Mouse (Mus musculus) C2C12 (cell line): Measurements from ENCODE around the gene Dusp19. TPM values are rescaled to one million over a fixed set of nuclear protein-coding genes. Genes with fewer than 3 reads are reported as not detected.
A peak's percentile ranks its signal among the peaks of the same experiment; 100 is the strongest.

Experiments
- H3K27me3 ChIP-seq: one replicate; pipeline ENCODE4 v1.6.1; 2011; ENCODE audit not compliant: control insufficient read depth, insufficient read depth, insufficient read length
- H3K36me3 ChIP-seq: one replicate; pipeline ENCODE4 v1.6.1; 2011; ENCODE audit not compliant: control insufficient read depth, insufficient read depth
- H3K4me3 ChIP-seq: one replicate; pipeline ENCODE4 v1.5.1; 2011; ENCODE audit warnings: mild to moderate bottlenecking, control low read depth; ENCODE audit not compliant: poor library complexity, insufficient read depth, severe bottlenecking
- H3K79me2 ChIP-seq: one replicate; pipeline ENCODE4 v1.6.1; 2011; ENCODE audit not compliant: control insufficient read depth, insufficient read depth
- H3K79me3 ChIP-seq: one replicate; pipeline ENCODE4 v1.6.1; 2011; ENCODE audit warnings: low read depth, control low read depth
- H3ac ChIP-seq: one replicate; pipeline ENCODE3; 2011; ENCODE audit warnings: low read depth; ENCODE audit not compliant: control insufficient read depth, insufficient read length
- CEBPB ChIP-seq: IDR thresholded peaks from one replicate; pipeline ENCODE4 v1.6.1; 2011; ENCODE audit warnings: low read depth, mild to moderate bottlenecking, control low read depth, moderate library complexity
- CTCF ChIP-seq: IDR thresholded peaks from one replicate; pipeline ENCODE4 v1.5.1; 2011; ENCODE audit not compliant: control insufficient read depth, insufficient read depth, insufficient read length
- FOSL1 ChIP-seq: IDR thresholded peaks from one replicate; pipeline ENCODE4 v1.8.0; 2011; ENCODE audit warnings: mild to moderate bottlenecking, low read length; ENCODE audit not compliant: poor library complexity, insufficient read depth, severe bottlenecking
- MAX ChIP-seq: IDR thresholded peaks from one replicate; pipeline ENCODE4 v1.6.1; 2011; ENCODE audit warnings: mild to moderate bottlenecking, control low read depth
- MYOD1 ChIP-seq: IDR thresholded peaks from one replicate; pipeline ENCODE4 v1.6.1; 2011; ENCODE audit warnings: low read depth; ENCODE audit not compliant: control insufficient read depth, insufficient read length
- MYOG ChIP-seq: IDR thresholded peaks from one replicate; pipeline ENCODE4 v1.6.1; 2011; ENCODE audit not compliant: control insufficient read depth, insufficient read length; ENCODE audit errors: extremely low read depth
- USF1 ChIP-seq: IDR thresholded peaks from one replicate; pipeline ENCODE4 v1.6.1; 2011; ENCODE audit warnings: low read depth, mild to moderate bottlenecking, control low read depth, moderate library complexity
- polyA plus RNA-seq: library from polyadenylated mRNA; unstranded; fragments of >200 nt; fragmentation: generic; extraction: Trizol; gene quantifications from one replicate; pipeline ENCODE4 v1.2.1, GENCODE M21; 2012; ENCODE audit warnings: missing spikeins

Dusp19 gene
- polyA plus RNA-seq, 1 experiment = 4.8 TPM

DNA sequence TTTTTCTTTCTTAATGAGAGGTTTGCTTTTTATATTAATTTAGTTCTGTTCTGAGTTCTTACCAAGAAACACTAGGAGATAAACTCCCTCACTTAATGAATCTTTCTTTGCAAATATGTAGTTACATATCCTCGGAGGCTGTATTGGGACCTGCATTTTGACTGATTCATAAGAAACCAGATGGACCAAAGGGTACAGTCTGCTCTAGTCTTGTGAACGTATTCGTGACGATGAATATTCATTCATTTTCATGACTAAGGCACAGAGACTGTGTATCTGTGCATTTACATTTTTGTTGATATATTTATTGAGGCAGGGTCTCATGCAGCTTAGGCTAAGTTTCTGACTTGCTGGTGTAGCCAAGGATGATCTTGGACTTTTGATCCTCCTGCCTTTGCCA, 7.7 kb downstream of the Dusp19 start:
- Histone ChIP-seq H3K79me2 (no peaks in the 10 kb centered on the region), H3K27me3 (no peaks in the 10 kb centered on the region), H3K4me3 (no peak overlapping the region), H3K79me3 (no peaks in the 10 kb centered on the region), H3K36me3 (no peaks in the 10 kb centered on the region), H3ac (no peak overlapping the region)
- TF ChIP-seq USF1 = no peak
- no peak for TF ChIP-seq MAX
- no peak for TF ChIP-seq FOSL1
- TF ChIP-seq CTCF = no peak
- TF ChIP-seq MYOD1 = no peak
- no peak for TF ChIP-seq MYOG
- TF ChIP-seq CEBPB = no peak

DNA sequence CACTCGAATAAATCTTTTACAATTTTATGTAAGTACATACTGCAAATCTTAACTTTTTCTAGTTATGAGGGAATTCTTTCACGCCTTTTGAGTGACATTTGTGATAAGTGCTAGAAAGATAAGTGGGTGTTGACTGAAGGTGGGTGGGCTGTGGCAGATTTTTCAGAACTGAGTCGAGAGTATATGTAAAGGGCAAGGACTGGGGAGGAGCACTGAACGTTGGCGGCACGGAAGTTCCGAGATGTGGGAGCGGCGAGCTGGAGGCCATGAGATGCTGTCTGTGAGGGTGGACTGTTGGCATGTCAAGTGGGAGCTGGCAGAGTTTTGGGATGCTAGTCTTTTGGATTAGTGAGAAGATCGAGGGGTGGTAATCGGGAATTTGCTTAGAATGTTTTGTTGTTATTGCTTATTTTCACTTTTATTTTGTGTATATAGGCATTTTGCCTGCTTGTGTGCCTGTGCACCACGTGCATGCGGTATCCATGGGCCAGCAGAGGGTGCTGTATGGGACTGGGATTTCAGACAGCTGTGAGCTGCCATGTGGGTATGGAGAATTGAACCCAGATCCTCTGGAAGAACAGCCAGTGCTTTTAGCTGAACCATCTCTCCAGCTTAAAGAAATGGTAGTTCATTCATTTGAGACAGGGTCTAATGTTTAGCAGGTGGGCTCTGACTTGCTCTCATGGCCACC, 15.6 kb downstream of the Dusp19 start:
- Histone ChIP-seq H3K27me3 (no peaks in the 10 kb centered on the region), H3K79me2 (no peaks in the 10 kb centered on the region), H3K4me3 (no peak overlapping the region), H3ac (no peak overlapping the region), H3K79me3 (no peaks in the 10 kb centered on the region), H3K36me3 (no peaks in the 10 kb centered on the region)
- TF ChIP-seq MYOD1 (no peak), MYOG (no peak), CTCF (no peak), MAX (no peak), FOSL1 (no peak), CEBPB (no peak), USF1 (no peak)

DNA sequence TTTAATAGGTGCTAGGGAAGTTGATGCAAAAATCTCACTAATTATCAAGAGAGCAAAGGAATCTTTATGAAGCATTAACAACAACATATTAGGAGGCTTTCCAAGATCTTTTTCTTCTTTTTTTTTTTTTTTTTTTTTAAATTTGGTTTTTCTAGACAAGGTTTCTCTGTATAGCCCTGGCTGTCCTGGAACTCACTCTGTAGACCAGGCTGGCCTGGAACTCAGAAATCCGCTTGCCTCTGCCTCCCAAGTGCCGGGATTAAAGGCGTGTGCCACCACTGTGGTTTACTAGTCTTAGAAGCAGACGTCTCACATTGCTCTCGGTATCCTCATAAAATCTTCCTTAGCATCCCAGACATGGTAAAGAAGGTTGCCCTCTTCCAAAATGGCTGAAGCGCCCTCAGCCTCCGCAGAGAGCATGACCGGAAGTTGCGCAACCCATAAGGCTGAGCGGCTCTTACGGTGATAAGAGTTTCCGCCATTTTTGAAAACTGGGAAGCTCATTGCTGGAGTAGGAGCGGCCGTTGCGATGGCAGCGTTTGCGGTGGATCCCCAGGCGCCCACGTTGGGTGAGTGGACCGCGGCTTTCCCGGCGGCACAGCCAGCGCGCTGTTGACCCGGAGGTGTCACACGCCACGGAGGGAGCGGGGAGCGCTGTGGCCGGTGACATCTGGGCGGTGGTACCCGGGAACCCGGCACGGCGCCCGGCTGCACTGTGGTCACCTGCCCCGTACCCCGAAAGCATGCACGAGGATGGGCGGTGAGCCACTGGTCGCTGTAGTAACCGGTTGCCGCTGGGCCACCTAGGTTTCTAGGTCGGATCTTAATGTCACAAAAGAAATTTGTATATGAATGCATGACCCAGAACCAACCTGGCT, 21.8 kb downstream of the Dusp19 start:
- peaks cover 42% of the 10 kb centered on the region for H3K79me3 ChIP-seq
- no peaks in the 10 kb centered on the region for H3K27me3 ChIP-seq
- peaks cover 24% of the 10 kb centered on the region for H3K36me3 ChIP-seq
- no peak for TF ChIP-seq MYOG
- no peak for TF ChIP-seq USF1
- peak; percentile 98 for TF ChIP-seq CEBPB
- TF ChIP-seq MAX = peak; percentile 45
- no peak for TF ChIP-seq MYOD1
- no peak for TF ChIP-seq CTCF
- TF ChIP-seq FOSL1 = no peak
- H3K4me3 ChIP-seq = peak overlapping the region; percentile 86
- H3ac ChIP-seq = peak overlapping the region; percentile 97
- H3K79me2 ChIP-seq = peaks cover 48% of the 10 kb centered on the region

DNA sequence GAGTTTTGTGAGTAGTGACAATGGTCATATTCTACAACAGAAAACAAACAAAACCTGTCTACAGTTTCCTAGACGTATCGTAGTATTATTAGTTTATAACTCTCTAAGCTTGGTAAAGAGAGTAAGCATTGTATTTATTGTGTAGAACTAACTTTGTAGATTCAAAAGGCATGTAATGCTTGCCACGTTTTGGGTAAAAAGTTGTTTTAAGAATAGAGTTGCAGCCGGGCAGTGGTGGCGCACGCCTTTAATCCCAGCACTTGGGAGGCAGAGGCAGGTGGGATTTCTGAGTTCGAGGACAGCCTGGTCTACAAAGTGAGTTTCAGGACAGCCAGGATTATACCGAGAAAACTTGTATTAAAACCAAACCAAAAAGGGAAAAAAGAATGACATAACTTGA, 22.6 kb downstream of the Dusp19 start:
- Histone ChIP-seq H3K79me3 (peaks cover 50% of the 10 kb centered on the region), H3K27me3 (no peaks in the 10 kb centered on the region), H3K36me3 (peaks cover 32% of the 10 kb centered on the region), H3ac (peak overlapping the region; percentile 35), H3K79me2 (peaks cover 56% of the 10 kb centered on the region), H3K4me3 (peak overlapping the region; percentile 86)
- TF ChIP-seq FOSL1 (no peak), USF1 (no peak), MYOD1 (no peak), CTCF (no peak), MYOG (no peak), MAX (no peak), CEBPB (no peak)

DNA sequence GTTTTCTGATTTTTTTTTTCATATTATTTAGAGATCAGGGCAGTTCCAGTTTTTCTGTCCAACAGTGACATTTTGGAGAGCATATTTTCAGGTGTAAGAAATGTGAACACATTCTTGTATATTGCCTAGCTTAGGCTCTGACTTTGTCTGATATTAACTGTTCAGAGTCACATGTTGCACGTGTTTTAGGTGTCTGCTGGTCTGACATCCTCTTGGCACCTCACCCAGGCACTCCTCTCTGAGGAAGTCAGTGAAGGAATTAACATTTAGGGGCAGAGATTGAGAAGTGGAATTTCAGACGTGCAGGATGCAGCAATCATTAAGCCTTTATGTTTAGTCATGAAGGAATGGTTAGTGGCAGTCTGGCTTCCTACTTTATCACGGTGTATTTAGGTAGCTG, 23.0 kb downstream of the Dusp19 start:
- H3K4me3 ChIP-seq = peak overlapping the region; percentile 86
- peaks cover 61% of the 10 kb centered on the region for H3K79me2 ChIP-seq
- H3K36me3 ChIP-seq = peaks cover 35% of the 10 kb centered on the region
- H3ac ChIP-seq = peak overlapping the region; percentile 48
- TF ChIP-seq CEBPB = no peak
- TF ChIP-seq MAX = no peak
- no peak for TF ChIP-seq MYOG
- H3K79me3 ChIP-seq = peaks cover 53% of the 10 kb centered on the region
- no peaks in the 10 kb centered on the region for H3K27me3 ChIP-seq

DNA sequence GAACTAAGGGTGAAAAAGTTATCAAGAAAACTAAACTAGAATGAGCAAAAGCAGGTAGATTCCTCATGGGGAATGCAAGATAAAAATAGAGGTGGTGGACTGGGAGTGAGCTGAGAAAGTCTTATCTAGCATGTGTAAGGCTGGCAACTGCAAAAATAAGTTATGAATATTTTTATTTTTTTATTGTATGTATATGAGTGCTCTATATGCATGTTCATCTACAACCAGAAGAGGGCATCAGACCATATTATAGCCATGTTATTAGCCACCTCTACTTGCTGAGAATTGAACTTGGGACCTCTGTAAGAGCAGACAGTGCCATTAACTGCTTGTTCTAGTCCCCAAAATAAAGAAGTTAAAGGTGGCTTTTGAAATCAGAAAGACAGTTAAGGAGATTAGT, 44.6 kb downstream of the Dusp19 start:
- no peak overlapping the region for H3ac ChIP-seq
- no peaks in the 10 kb centered on the region for H3K79me3 ChIP-seq
- H3K36me3 ChIP-seq = peaks cover 46% of the 10 kb centered on the region
- no peak overlapping the region for H3K4me3 ChIP-seq
- H3K27me3 ChIP-seq = no peaks in the 10 kb centered on the region
- H3K79me2 ChIP-seq = no peaks in the 10 kb centered on the region
- TF ChIP-seq MAX (no peak), CTCF (no peak), MYOD1 (no peak), MYOG (no peak), USF1 (no peak), CEBPB (no peak), FOSL1 (no peak)
